Mouse (Mus musculus) thymus, adult 2 months (tissue): ENCODE results near the gene Cacna1e.

Experiments
- CTCF ChIP-seq: fragments of 200-500 bp; IDR thresholded peaks from 2 replicates; pipeline ENCODE4 v1.5.1; 2012; ENCODE audit warnings: mild to moderate bottlenecking, control low read depth, low read length, moderate library complexity, borderline replicate concordance; ENCODE audit not compliant: control insufficient read depth, poor library complexity, insufficient read depth; ENCODE audit errors: extremely low read depth
- POLR2A ChIP-seq: fragments of 200-500 bp; IDR thresholded peaks from 2 replicates; pipeline ENCODE4 v1.6.1; 2012; ENCODE audit warnings: mild to moderate bottlenecking, low read length, control low read depth, moderate library complexity; ENCODE audit not compliant: control insufficient read depth, poor library complexity, insufficient read depth; ENCODE audit errors: extremely low read depth

DNA sequence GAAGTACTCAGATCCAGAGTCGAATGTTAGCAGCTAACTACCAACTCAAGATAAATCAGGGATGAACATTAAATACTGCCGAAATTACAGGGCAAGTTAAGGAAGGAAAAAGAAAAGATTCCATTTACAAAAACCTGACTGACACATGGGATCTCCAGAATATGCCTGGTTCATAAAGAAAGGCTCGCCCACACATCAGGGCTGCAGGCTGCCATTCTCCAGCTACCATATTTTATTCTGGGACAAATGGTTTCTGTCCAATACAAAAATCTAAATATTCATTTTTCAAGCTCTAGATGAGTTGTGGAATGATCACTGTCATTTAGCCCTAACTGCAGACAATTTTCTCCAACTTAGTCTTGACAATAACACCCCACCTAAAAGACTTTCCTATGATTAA lies 301.8 kb downstream of the Cacna1e start:
- TF ChIP-seq POLR2A (no peak), CTCF (no peak)
